Mouse (Mus musculus): Measurements from ENCODE around the gene Map4k5. TPM values are rescaled to one million over a fixed set of nuclear protein-coding genes. Genes with fewer than 3 reads are reported as not detected.

The Map4k5 gene
- polyA plus RNA-seq, 1 experiment from 2014 or later = 23.2 TPM

DNA sequence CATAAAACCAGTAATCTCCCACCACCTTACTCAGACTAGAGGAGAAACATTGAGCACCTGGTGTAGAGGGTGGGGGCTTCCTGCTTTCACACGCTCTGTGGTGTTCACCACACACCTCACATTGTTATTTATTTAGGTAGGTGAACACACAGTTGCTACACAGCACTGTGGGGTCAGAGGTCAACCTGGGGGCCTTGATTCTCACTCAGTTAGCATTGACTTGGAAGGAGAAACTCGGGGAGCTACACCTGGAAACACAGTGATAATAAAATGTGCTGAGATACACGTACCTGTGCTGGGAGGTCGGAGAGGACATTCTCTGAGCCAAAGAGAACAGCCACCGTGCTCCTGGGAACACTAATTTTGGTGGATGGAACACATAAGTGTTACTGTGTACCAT is 104.6 kb downstream of the Map4k5 start:
- WGBS = 87% methylated on average over 5 of the region's 5 CpGs
- DNase-seq (ENCODE audit: low spot score) = no peak
- Histone ChIP-seq H3K9me3 (no peaks in the 10 kb centered on the region), H3K27me3 (ENCODE audit: insufficient read depth, poor library complexity, severe bottlenecking) (peaks cover 46% of the 10 kb centered on the region), H3K27ac (no peak overlapping the region), H3K4me3 (no peak overlapping the region), H3K36me3 (no peaks in the 10 kb centered on the region), H3K4me1 (replicated peaks) (peaks cover 21% of the 10 kb centered on the region)

DNA sequence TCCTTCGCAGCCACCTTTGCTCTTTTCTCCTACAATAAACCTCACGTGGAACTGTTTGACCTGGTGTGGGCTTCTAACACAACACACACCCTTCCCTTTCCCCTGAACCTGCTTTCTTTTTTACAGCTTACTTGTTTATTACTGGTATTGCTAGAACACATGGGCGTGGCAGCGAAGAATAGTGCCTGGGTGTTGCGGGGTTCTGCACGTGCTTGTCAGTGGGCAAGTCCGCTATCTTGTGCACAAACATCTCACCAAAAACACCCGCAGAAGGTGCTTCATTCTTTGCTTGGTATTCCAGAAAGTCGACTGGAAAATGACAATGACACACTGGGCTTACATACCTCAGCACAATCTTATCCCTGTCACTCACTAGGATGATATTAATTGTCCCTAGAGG is 107.5 kb downstream of the Map4k5 start:
- H3K27ac ChIP-seq = no peak overlapping the region
- no peak for DNase-seq (ENCODE audit: low spot score)
- WGBS = 91% methylated on average over 9 of the region's 9 CpGs

DNA sequence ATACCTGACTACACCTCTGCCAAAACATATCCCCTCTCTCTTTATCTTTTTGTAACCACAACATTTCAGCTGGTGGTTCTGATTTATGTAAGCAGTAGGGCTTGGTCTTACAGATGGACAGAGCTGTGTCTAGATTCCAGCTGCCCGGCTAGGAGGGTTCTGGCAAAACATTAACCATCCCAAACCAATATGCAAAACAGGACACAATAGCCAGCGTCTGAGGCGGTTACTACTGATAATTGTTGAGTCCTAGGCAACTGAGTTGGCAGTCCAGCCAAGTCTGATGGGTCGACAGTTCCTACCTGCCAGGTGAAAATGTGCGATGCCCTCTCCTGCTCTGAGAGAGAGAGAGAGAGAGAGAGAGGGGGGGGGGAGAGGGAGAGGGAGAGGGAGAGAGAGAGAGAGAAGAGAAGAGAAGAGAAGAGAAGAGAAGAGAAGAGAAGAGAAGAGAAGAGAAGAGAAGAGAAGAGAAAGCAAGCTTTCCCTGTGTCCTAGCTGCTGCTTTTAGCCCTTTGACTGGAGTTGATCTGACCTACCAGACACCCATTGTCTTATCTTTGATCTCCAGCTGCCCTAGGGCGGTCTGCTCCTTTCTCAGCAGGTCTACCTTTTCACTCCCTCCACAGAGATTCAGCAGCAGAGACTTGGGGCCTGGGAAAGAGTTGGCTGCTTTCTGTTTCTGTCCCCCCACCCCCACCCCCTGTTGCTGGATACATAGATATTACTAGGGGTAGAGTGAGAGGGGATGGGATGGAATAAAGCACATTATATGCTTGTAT is 109.6 kb downstream of the Map4k5 start:
- Histone ChIP-seq H3K9me3 (no peaks in the 10 kb centered on the region), H3K4me3 (no peak overlapping the region), H3K27ac (0 out of 2 replicates have a peak overlapping the region, but pooled peaks have one; percentile 35), H3K27me3 (ENCODE audit: insufficient read depth, poor library complexity, severe bottlenecking) (peaks cover 7% of the 10 kb centered on the region), H3K4me1 (replicated peaks) (peaks cover 5% of the 10 kb centered on the region; the same call in 1 of the 2 replicates), H3K36me3 (no peaks in the 10 kb centered on the region)
- no peak for DNase-seq (ENCODE audit: low spot score)
- 49% methylated on average over 6 of the region's 6 CpGs for WGBS

More for the DNA sequence above, 107.5 kb downstream of the Map4k5 start:
- H3K4me3 ChIP-seq = no peak overlapping the region
- peaks cover 28% of the 10 kb centered on the region for H3K27me3 ChIP-seq (ENCODE audit: insufficient read depth, poor library complexity, severe bottlenecking)
- H3K4me1 ChIP-seq (replicated peaks) = peaks cover 11% of the 10 kb centered on the region
- no peaks in the 10 kb centered on the region for H3K36me3 ChIP-seq
- H3K9me3 ChIP-seq = no peaks in the 10 kb centered on the region

DNA sequence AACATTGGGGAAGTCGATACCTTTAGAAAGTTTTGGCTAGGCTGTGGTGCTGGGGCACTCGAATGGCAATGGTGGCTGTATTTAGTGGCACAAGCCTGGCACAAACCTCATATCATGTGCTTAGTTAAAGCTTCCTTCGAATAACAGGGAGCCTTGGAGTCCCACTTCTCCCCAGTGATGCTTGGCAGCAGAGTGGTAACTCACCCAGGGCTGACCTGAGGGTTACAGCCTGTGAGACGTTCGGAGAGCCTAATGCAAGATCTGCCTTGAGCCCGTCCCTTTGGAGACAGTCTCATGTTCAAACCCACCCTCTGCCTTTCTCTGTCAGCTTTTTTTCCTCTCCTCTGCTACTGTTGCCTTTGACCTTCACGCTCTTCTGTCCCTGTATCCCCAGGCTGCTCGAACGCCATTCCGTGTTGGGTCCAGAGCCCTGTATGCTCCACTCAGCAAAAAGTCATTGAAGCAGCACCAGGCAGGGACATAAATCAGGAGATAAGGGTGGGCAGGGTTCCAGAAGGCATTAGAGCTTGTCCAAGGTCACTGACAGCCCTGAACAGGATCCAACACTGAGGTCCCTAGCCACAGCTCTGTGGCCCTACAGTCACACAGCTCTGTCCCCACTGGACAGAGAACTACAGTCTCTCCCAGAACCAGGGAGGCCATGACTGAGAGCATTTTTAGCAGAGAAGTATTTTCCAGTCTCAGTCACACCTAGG is 110.9 kb downstream of the Map4k5 start:
- H3K4me1 ChIP-seq (replicated peaks) = peaks cover 5% of the 10 kb centered on the region; the same call in 1 of the 2 replicates
- WGBS = 88% methylated on average over 10 of the region's 10 CpGs
- no peaks in the 10 kb centered on the region for H3K36me3 ChIP-seq
- H3K27me3 ChIP-seq (ENCODE audit: insufficient read depth, poor library complexity, severe bottlenecking) = no peaks in the 10 kb centered on the region
- no peak for DNase-seq (ENCODE audit: low spot score)
- H3K4me3 ChIP-seq = no peak overlapping the region
- no peaks in the 10 kb centered on the region for H3K9me3 ChIP-seq
- no peak overlapping the region for H3K27ac ChIP-seq

DNA sequence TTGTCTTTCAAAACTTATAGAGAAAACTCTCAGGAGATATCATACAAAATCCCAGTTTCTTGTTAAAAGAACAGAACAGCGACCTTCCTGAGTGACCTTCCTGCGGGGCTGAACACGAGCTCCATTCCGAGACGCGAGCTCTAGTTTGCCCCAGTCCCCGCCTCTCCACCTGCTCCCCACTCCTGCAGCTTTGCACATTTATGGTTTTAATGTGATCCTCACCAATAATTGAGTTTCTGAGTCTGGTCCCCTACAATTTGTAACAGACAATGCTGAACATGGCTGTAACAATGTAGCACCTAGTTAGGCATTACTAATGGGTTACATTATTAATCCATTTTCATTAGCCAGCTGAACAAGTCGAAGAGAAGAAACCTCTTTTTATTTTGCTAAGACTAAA is 111.5 kb downstream of the Map4k5 start:
- Histone ChIP-seq H3K36me3 (no peaks in the 10 kb centered on the region), H3K27ac (no peak overlapping the region), H3K4me3 (no peak overlapping the region), H3K4me1 (replicated peaks) (peaks cover 5% of the 10 kb centered on the region; the same call in 1 of the 2 replicates), H3K27me3 (ENCODE audit: insufficient read depth, poor library complexity, severe bottlenecking) (no peaks in the 10 kb centered on the region), H3K9me3 (no peaks in the 10 kb centered on the region)
- 78% methylated on average over 8 of the region's 8 CpGs for WGBS
- no peak for DNase-seq (ENCODE audit: low spot score)

DNA sequence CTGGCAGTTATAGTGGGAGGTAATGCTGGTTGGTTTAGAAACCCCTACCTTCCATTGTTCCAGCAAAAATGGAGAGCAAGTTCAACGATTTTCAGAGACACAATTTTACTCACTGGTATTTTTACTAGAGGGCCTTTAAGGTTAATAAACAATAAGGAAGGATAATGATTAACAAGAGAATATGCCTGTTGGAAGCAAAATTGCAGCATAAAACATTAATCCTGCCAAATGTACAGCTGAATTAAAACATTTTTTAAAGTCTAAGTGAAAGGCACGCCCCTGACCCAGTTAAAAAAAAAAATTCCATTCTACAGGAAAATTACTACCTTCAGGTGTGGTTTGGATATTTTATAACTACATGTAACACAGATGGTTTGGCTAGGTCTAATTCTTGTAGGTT is 115.0 kb downstream of the Map4k5 start:
- no peaks in the 10 kb centered on the region for H3K36me3 ChIP-seq
- H3K9me3 ChIP-seq = no peaks in the 10 kb centered on the region
- DNase-seq (ENCODE audit: low spot score) = no peak
- no peaks in the 10 kb centered on the region for H3K27me3 ChIP-seq (ENCODE audit: insufficient read depth, poor library complexity, severe bottlenecking)
- H3K4me1 ChIP-seq (replicated peaks) = no peaks in the 10 kb centered on the region
- H3K4me3 ChIP-seq = no peak overlapping the region
- 88% methylated on average over 2 of the region's 2 CpGs for WGBS
- H3K27ac ChIP-seq = no peak overlapping the region

DNA sequence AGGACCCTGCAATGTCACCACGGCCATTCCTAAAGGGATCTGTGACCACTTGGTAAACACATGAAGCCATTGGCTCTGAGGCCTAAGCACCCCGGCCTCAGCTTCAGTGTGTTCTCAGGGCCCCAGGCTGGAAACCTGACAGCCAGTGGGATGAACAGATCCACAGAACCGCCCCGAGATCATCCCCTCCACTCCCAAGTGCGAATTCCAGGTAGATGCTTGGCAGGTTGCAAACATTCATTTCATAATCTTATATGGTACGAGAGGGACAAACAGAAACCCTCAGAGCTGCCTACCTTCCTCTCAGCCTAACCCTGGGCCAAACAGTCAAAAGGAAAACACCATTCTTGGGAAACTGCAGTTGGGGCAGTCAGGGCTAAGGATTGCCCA is 115.7 kb downstream of the Map4k5 start:
- Histone ChIP-seq H3K4me3 (no peak overlapping the region), H3K9me3 (no peaks in the 10 kb centered on the region), H3K36me3 (no peaks in the 10 kb centered on the region), H3K4me1 (replicated peaks) (no peaks in the 10 kb centered on the region), H3K27ac (no peak overlapping the region), H3K27me3 (ENCODE audit: insufficient read depth, poor library complexity, severe bottlenecking) (no peaks in the 10 kb centered on the region)
- 87% methylated on average over 6 of the region's 6 CpGs for WGBS
- no peak for DNase-seq (ENCODE audit: low spot score)

DNA sequence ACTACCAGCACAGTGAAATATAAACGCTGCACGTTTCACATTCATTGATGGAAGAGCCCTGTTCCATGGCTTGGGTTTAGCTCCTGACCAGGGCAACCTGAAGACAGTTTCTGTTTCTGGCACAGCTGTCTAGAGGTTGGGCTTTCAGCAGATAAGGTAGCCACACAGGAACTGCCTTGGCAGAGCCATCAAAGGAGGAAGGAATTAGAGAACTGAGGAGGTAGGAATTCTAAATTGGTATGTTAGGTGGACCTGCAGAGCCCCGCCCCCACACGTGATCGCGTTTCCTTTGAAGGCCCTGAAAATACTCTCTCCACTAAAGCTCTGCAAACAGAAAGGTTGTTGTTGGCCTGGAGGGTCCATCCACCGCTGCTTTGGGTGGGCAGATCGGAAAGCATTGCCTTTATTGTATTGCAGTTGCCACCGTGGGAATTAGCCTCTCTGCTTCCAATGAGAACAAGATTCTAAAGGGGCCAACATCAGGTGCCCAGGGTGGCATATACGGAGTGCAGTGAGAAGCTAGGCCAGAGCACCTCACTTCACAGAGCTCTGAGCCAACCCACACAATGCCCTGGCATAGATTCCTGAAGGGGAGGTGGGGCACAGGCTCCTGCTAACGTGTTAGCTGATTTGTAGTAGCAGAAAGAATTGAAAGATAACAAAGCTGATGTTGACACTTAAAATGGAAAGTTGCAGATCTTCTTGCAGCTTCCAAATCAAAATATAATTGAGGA is 116.2 kb downstream of the Map4k5 start:
- no peaks in the 10 kb centered on the region for H3K9me3 ChIP-seq
- no peaks in the 10 kb centered on the region for H3K27me3 ChIP-seq (ENCODE audit: insufficient read depth, poor library complexity, severe bottlenecking)
- WGBS = 75% methylated on average over 11 of the region's 11 CpGs
- no peak overlapping the region for H3K4me3 ChIP-seq
- no peak for DNase-seq (ENCODE audit: low spot score)
- no peaks in the 10 kb centered on the region for H3K4me1 ChIP-seq (replicated peaks)
- no peak overlapping the region for H3K27ac ChIP-seq
- no peaks in the 10 kb centered on the region for H3K36me3 ChIP-seq

DNA sequence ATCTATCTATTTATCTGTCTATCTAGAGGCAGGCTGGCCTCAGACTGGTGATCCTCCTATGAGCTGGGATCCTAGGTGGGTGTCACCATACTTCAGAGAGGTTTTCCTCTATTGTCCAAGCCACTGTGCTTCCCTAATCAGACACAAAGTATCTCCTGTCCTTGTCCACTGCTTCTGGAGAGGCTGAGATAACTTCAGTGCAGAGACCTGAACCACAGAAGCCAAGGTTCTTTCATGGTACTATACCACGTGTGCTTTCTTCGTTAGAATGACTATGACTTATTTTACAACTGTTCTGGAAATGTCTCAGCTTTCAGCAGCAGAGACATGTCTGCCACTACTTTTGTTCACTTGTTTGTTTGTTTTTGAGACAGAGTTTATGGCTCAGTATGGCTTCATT is 124.2 kb downstream of the Map4k5 start:
- H3K9me3 ChIP-seq = no peaks in the 10 kb centered on the region
- WGBS = 91% methylated on average over 2 of the region's 2 CpGs
- DNase-seq (ENCODE audit: low spot score) = no peak
- H3K4me1 ChIP-seq (replicated peaks) = peaks cover 17% of the 10 kb centered on the region
- no peaks in the 10 kb centered on the region for H3K36me3 ChIP-seq
- no peak overlapping the region for H3K4me3 ChIP-seq
- H3K27me3 ChIP-seq (ENCODE audit: insufficient read depth, poor library complexity, severe bottlenecking) = no peaks in the 10 kb centered on the region
- H3K27ac ChIP-seq = no peak overlapping the region

DNA sequence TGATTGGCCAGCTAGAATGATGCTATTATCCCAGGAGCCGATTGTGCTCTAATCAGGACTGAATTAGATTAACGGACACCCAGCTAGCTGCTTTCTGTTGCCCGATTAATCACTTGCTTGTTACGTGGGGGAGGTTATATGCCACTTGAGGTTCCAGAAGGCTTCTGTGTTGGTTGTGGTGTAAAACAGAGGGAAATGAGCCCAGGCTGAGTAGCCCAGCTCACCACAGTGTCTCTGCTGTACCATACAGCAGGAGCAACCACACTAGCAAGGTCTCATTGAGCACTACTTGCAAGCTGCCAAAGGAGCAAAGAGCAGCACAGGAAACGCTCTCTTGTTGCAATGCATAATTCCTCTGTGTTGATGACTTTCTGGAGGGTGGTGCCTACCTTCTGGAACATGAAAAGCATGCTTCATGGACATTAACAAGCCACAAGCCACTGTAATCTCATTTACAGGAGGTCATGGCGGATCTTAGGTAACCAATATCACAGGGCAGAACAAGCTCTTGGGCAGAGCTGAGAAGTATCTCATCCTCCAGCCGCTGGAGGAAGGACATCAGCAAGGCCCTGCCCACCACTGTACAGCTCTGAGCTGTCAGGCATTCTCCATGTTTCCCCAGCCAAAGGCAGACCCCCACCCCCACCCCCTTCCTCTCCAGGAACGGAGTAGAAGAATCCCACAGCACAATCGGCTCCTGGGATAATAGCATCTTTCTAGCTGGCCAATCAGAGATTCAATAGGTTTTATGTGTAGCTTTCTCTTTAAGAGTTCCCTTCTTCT is 125.3 kb downstream of the Map4k5 start:
- H3K4me3 ChIP-seq = no peak overlapping the region
- DNase-seq (ENCODE audit: low spot score) = no peak
- no peaks in the 10 kb centered on the region for H3K36me3 ChIP-seq
- no peaks in the 10 kb centered on the region for H3K9me3 ChIP-seq
- peak overlapping the region; percentile 43; the same call in 1 of the 2 replicates for H3K27ac ChIP-seq
- H3K27me3 ChIP-seq (ENCODE audit: insufficient read depth, poor library complexity, severe bottlenecking) = no peaks in the 10 kb centered on the region
- peaks cover 17% of the 10 kb centered on the region for H3K4me1 ChIP-seq (replicated peaks)
- 58% methylated on average over 9 of the region's 9 CpGs for WGBS

DNA sequence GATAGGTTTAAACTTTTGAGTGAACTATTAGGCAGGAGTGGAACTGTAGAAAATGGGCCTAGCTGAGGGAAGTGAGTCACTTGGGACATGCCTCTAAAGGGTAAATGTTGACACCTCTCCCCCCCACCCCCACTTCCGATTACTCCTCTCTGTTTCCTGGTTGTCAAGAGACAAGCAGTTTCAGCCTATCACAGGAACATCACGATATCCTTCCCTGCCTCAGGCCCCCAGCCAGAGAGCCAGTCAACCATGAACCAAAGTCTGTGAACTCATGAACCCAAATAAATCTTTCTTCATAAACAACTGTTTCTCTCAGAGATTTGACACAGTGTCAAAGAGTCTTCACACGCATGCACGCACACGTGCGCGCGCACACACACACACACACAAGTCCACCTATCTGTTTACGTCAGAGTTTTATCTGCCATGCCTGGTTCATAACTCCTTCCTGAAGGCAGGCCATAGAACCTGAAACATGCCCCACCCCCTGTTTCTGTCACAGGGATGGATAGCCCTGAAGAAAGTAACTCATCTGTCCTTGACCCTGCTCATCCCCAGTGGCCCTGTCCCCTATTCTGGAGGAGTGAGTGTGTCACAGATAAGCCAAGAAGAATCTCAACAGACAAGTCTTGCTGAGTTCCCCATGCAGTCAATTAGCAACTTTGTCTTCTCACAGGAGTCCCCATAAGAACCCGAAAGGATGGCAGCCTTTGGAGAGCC is 126.7 kb downstream of the Map4k5 start:
- WGBS = 86% methylated on average over 10 of the region's 10 CpGs
- Histone ChIP-seq H3K4me1 (replicated peaks) (peaks cover 17% of the 10 kb centered on the region), H3K4me3 (no peak overlapping the region), H3K27me3 (ENCODE audit: insufficient read depth, poor library complexity, severe bottlenecking) (no peaks in the 10 kb centered on the region), H3K36me3 (no peaks in the 10 kb centered on the region), H3K27ac (no peak overlapping the region), H3K9me3 (no peaks in the 10 kb centered on the region)
- no peak for DNase-seq (ENCODE audit: low spot score)

DNA sequence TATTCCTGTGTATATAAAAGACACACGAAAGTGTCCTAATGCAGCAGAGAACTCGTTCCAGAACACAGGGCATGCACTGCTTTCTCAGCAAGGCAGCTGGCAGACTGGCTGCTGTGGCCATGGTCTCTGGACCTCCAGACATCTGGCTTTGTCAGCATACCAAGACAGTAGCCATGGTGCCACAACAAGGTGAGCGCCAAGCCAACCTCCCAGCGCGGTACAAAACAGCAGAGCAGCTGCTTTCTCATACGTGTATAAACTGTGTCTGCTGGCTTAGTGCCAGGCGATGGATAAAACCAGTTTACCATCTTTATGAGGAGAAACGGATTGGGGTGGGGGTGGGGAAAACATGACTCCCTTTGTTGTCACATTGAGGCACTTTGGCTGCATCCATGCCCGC is 127.5 kb downstream of the Map4k5 start:
- WGBS = 84% methylated on average over 9 of the region's 9 CpGs
- Histone ChIP-seq H3K4me1 (replicated peaks) (peaks cover 17% of the 10 kb centered on the region), H3K27me3 (ENCODE audit: insufficient read depth, poor library complexity, severe bottlenecking) (no peaks in the 10 kb centered on the region), H3K9me3 (no peaks in the 10 kb centered on the region), H3K4me3 (no peak overlapping the region), H3K36me3 (no peaks in the 10 kb centered on the region), H3K27ac (no peak overlapping the region)
- DNase-seq (ENCODE audit: low spot score) = no peak

All from hindbrain, embryonic 10.5 days (tissue).